Mouse (Mus musculus): ENCODE data around the gene Retnlb.
"Not testable (repeated sequence)": the region's sequence is repeated elsewhere in the genome, so short reads cannot be mapped to it uniquely, and the experiment has no call there.

The Retnlb gene

DNA sequence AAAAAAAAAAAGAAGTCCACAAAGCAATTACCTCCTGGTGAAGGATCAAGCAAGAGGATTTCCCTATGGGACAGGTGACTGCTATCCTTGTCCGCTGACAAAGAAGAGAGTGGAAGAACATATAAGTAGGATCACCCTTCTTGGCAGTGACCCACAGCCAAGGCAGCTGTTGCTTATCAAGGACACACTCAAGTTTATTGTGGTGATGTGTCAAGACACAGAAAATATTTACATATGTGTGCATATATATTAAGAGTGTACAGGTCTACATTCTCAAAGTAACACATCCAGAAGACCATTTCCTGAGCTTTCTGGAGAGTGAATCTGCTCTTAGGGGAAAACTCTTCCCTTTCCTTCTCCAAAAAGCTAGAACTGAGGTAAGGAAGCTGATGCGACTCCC is at the start of gene Retnlb:
Gene Retnlb (plus strand): TSS at position 162 of the 400 bp plus-strand sequence.
- no peak for ATAC-seq (ENCODE audit: low TSS enrichment)

DNA sequence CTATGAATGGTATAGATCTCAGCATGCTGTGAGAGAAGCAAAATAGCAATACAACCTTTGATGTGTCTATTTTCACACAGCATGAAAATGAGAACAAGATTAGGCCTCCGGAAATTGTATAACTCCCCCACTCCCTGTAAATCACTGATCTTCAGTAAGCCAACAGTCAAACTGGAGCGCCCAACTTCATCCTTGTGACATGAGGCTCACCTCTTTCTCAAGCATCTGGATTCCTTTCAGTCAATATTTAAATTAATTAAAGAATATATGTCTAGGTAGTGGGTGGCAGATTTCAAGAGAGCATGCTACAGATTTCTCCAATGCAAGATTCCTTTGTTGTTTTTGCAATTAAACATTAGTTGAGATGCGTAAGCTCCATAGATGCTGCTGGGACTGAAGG is 47.5 kb upstream of the Retnlb start:
- ATAC-seq (ENCODE audit: low TSS enrichment) = no peak

DNA sequence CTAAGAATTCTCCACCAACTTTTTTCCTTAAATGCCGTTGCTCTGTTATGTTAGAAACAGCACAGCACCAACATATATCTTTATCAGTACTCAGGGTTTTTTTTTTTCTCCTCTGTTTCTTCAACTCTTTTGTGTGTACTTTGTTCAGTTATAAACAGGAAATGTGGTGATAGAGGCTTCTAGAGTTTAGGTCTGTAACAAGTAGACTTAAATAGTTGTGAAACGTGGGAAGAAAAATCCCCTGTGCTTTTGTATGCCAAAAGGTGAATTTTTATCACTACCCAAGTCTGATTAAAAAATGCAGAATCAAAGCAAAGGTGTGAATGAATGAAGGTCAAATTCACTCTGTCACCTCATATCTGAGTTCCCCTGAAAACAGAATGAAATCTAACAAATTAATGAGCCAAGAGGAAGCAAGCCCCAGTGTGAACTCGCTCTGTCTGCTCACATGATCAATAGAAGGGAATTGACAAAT is 44.6 kb upstream of the Retnlb start, which contains the start of gene Trat1:
Gene Trat1 (minus strand): TSS at position 51 of the 475 bp plus-strand sequence.
- no peak for ATAC-seq (ENCODE audit: low TSS enrichment)

DNA sequence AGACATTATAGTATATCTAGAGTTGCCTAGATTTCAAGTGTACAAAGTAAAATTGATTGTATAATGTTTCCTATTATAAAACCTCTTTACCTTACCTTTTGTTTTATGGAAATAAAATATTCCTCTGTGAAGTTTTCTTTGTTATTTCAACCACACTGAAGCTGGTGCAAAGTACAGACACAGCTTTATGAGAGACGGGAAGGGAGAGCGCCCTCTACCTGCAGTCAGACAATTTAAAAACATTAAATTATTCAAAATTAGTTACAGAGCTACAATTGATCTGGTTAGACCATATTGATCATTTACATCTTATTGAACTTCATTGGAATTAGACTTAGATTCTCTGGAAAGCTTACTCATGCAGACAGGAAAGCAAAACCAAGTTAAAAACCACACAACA is 39.4 kb upstream of the Retnlb start:
- ATAC-seq (ENCODE audit: low TSS enrichment) = no peak

DNA sequence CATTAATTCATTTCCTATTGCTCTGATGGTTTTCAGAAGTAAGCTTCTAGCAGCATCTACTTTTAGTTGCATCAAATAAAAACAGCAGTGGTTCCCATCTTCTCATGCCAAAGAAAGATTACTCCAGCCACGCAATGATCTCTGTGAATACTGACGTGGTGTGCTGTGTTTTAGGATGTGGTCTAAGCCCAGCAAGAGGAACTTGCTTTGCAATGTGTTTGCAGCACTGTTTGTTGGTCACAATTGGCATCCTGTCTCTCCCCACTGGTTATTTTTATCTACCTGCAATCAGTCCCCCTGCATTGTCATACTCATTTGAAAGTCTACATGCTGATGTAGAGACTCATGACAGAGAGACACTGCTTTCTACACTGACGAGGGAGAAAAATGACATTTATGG is 30.4 kb upstream of the Retnlb start:
- no peak for ATAC-seq (ENCODE audit: low TSS enrichment)

DNA sequence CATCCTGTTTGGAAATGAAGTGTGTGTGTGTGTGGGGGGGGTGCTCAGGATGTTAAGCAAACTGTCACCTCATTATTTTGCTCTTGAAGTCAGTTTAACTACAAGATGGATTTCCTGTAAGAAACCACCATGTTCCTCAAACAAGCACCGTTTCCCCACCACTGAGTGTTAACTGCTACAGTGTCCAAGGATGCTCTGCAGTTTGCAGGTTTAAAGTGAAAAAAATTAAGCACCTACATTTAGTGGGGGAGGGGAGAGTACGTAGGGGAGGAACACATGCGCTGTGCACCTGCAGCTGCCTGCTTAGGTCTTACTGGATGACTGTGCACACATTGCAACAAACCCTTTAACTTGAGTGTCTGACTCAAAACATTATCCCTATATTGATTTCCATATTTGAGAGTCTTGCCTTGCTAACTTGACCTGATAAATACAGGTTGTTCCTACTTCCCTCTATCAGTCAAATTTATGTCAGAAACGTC is 27.9 kb upstream of the Retnlb start:
- no peak for ATAC-seq (ENCODE audit: low TSS enrichment)

DNA sequence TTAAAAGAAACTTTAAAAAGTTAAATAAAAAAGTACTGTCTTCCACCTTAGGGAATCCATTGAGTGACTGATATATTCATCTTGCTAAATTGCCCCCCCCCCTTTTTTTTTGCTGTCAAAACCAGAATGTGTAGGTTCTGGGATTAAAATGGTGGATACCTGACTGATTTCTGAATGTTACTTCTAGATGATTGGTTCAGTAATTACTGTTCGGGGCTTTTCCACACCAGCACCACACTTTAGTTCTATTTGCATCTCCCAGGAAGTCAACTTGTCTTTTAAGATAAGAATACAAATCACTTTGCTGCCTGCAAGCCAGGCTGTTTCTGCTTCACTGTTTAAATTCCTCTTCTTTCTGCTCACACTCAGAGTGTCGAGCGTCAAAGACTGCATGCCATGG is 18.4 kb upstream of the Retnlb start:
- peak; percentile 38; the same call in 1 of the 2 replicates for ATAC-seq (ENCODE audit: low TSS enrichment)

DNA sequence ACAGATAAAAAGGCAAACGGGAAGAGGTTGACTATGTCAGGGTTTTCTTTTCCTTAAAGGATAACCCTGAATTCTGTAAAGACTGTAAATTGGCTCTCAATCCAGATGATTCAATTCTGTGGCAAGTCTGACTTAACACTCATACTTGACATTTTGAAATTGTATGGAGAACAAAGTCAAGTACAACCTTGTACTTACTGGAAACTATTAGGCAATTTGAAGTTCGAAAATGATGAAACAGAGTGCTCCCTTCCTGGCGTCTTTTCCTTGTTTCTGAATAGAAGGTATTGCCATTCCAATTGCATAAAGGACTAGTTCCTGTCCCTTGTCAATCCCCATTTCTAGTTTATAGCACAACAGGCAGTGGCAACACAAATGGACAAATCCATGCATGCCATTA is 17.2 kb upstream of the Retnlb start:
- ATAC-seq (ENCODE audit: low TSS enrichment) = no peak

DNA sequence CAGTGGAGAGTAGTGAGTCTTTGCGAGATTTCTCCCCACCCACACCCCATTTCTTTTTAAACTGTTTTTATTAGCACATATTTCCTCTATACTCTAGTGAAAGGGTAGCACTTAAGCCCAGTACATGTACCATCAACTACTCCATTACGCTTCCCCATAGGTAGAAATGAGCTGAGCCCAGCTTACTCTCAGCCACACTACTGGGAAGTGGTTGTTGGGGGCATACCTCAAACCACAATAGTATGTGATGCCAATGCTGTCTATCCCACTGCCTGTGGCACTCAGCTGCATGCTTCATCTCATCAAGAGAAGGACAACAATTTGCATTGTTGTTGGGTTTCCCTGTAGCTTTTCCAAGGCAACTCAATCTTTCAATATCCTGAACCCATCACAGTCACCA is 15.8 kb upstream of the Retnlb start:
- no peak for ATAC-seq (ENCODE audit: low TSS enrichment)

DNA sequence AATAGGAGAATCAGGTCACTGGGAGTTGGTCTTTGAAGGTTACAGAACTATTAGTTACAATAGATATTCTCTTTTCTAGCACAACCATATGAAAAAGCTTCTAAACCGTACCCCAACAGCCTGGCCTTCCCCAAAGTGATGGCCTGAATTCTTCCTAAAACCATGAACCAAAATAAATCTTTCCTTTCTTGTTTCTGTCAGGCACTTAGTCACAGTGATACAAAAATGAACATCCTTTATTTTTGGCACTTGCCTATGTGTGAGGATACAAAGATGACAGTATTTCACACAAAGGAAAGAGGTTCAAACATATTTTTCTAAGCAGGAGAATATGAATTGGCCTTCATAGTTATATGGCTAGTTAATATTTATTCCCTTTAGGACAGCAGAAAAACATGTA is 11.2 kb upstream of the Retnlb start:
- peak; percentile 98 for ATAC-seq (ENCODE audit: low TSS enrichment)

DNA sequence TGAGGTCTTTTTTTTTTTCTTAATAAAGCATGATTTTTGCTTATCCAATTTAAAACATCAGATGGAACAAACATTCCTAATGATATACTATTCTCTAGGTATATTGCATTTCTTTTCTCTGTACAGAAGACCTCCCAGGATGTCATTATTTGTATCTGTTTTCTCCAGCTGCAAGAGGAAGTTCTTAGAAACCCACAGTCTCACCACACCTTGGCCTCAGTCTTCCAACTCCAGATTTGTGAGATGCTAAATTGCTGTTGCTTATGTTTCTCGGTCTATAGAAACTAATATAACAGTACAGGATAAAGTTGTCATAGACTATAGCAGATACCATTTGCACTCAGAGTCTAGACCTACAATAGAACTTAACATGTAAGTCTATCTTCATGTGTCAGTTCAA is 10.1 kb upstream of the Retnlb start:
- ATAC-seq (ENCODE audit: low TSS enrichment) = no peak

DNA sequence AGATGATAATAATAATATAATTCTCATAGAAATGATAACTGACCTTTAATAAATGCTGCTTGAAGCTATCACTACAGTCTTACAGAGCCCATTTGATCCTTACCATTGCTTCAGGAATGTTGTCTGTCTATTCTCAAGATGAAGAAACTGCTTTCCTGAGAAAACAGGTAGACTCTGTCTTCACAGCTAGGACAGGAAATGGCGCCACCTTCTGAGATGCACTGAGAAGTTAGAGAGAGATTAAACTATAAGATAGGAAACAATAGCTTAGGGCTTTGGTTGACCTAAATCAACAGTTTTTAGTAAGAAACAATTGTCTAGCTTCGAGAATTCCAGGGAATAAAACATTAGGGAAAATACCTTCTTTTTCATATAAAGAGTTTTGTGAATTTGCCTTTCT is 7.3 kb upstream of the Retnlb start:
- no peak for ATAC-seq (ENCODE audit: low TSS enrichment)

DNA sequence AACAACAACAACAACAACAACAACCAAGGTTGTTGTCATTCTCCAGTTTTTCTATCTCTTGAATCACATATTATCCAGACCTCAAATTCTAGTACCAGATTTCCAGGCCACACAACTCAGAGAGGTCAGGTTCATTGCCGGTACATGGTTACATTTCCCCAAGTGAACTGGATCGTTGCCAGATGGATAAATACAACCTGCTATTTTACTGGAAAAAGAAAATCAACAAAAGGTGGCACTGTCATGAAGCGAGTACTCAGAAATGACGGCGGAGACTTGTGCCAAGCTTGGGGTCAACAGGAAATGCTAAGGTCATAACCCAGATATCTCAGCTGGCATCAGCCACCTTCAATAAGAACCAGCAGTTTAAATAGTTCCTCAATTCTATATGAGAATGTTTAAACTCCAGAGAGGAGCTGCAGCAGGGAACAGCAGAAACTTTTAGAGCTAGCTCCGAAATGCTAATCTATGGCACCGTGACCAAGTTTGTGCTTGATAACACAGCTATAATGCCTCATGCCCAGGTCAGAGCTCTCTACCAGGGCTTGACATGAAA is 4.7 kb upstream of the Retnlb start:
- ATAC-seq (ENCODE audit: low TSS enrichment) = no peak

DNA sequence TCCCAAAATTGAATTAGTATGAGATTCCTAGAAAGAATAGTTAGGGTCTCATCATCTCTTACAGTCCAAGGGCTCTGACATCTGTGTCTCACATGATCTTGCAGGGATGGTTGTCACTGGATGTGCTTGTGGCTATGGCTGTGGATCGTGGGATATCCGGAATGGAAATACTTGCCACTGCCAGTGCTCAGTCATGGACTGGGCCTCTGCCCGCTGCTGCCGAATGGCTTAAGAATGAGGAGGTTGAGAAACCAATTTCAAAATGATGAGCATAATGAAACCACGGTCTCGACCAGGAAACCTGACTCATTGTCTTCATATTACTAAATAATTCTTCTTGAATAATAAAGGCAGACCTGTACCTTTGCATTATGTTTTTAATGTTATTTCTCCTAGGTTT is 1.9 kb downstream of the Retnlb start:
- ATAC-seq (ENCODE audit: low TSS enrichment) = no peak

DNA sequence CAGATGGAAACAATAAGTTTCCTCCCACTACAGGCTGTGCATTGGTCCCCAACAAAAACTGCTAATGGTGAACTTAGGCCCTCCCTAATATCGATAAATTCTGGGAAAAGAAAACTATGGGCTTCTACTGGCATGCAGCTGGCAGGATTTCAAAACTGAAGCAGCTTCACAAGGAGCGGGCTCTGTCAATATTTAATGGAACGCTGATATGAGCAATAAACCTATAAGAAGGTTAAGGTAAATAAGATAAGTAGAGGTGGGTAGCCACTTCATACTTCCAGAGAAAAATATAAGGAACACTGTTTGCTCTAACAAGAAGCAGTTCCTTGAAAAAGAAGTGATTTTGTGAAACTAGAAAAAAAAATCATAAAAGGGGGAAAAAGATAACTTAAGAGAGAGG is 9.8 kb downstream of the Retnlb start:
- ATAC-seq (ENCODE audit: low TSS enrichment) = no peak

DNA sequence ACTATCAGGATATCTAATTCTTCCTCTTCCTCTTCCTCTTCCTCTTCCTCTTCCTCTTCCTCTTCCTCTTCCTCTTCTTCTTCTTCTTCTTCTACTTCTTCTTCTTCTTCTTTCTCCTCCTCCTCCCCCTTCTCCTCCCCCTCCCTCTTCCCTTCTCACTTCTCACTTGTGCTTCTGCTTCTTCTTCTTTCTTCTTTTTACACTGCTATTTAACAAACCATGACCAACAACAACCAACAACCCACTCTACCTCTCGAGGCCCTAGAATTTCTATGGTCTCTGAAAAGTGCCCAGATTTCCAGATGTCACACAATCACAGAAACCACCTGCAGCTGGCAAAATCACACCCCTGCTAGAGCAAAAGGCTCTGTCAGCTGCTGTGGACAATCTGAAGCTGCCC is 11.0 kb downstream of the Retnlb start:
- ATAC-seq (ENCODE audit: low TSS enrichment) = no peak

DNA sequence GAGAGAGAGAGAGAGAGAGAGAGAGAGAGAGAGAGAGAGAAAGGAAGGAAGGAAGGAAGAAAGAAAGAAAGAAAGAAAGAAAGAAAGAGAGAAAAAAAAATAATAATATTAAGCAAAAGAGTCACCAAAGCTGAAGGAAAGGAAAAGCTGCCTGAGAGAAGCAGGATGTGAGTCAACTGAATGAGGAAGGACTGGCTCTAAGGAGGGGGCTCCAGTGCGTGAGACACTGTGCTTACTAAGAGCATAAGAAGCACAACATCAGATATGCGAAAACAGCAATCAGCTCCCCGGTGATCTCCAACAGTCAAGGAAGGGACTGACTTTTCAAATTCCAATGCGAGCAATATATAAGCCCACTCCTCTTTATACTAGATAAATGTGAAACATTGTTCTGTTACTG is 12.4 kb downstream of the Retnlb start:
- no peak for ATAC-seq (ENCODE audit: low TSS enrichment)

DNA sequence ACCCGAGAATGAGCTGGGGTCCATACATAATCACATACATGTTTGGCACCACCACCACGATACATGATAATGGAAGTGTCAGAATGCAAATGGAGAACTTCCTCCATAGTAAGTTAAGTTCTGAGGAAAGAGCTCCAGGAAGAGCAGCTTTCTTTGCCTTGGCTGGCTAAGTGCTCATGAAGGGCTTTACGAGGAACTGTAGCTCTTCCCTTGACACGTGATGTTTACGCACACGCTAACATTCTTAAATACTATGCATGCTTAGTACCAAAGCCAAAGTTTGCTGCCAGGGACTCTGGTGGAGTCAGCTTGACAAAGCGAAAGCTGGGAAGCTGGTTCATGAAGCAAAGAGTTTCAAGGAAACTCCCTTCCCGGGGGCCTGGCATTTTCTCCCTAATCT is 15.4 kb downstream of the Retnlb start:
- ATAC-seq (ENCODE audit: low TSS enrichment) = no peak

DNA sequence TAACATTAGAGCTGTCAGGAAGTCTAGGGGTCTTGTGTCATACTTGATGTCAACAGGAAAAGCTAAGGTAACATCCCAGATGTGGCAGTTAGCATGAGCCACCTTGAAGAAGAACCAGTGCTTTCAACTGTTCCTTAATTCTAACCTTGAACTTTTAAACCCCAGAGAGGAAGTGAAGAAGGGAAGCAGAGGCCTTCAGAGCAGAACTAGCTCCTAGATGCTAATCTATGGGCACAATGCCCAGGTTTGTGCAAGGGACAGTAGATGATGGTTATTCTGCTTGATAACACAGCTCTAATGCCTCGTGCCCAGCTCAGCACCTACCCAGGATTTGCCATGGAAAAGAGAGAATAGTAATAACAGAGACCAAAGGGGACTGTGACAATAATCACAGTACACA is 17.0 kb downstream of the Retnlb start:
- not testable (repeated sequence) for ATAC-seq (ENCODE audit: low TSS enrichment)

DNA sequence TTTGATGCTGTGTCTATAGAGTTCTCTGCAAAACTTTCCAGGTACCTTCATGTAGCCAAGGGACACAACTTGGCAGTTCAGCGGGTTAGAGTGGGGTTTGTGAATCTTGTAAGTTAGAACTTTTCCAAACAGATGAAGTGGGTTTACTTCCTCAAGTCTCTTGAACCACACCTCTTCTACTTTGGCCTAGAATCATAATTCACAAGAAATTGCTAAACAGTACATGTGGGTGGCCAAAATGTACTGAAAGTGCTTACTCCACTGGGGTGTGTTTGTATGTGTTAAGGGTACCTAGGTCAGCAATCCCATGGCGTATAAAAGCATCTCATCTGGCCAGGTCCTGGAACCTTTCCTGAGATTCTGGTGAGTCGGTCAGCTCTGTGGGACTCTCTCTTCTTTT is 25.6 kb downstream of the Retnlb start, which contains the start of gene Retnla:
Gene Retnla (plus strand): TSS at position 286 of the 400 bp plus-strand sequence.
- no peak for ATAC-seq (ENCODE audit: low TSS enrichment)

DNA sequence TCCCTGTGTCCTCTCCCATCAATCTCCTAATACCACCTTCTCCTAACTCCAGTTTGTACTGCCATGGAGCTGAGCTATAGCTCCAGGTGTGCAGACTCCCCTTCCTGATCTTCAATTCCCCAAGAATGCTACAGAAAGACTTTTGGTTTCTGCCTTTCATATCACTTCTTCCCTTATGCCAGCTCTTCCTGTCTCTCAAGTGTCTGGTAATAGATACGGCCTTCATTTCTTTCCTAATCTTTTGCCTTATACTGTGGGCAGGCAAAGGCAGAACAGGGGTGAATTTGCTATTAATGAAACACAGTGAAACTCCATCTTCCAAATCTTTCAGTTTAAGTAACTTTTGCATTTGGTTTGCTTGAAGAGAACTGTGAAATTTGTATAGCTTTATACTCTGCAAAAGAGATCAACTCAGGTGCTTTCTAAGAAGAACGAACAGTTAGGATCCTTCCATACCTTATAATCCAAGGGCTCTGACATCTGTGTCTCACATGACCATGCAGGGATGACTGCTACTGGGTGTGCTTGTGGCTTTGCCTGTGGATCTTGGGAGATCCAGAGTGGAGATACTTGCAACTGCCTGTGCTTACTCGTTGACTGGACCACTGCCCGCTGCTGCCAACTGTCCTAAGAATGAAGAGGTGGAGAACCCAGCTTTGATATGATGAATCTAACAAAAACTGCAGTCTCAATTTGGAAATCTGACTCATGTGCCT is 27.2 kb downstream of the Retnlb start:
- peak; percentile 57 for ATAC-seq (ENCODE audit: low TSS enrichment)

DNA sequence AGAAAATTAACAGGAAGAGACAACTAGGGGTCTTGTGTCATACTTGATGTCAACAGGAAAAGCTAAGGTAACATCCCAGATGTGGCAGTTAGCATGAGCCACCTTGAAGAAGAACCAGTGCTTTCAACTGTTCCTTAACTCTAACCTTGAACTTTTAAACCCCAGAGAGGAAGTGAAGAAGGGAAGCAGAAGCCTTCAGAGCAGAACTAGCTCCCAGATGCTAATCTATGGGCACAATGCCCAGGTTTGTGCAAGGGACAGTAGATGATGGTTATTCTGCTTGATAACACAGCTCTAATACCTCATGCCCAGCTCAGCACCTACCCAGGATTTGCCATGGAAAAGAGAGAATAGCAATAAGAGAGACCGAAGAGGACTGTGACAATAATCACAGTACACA is 48.3 kb downstream of the Retnlb start:
- not testable (repeated sequence) for ATAC-seq (ENCODE audit: low TSS enrichment)

DNA sequence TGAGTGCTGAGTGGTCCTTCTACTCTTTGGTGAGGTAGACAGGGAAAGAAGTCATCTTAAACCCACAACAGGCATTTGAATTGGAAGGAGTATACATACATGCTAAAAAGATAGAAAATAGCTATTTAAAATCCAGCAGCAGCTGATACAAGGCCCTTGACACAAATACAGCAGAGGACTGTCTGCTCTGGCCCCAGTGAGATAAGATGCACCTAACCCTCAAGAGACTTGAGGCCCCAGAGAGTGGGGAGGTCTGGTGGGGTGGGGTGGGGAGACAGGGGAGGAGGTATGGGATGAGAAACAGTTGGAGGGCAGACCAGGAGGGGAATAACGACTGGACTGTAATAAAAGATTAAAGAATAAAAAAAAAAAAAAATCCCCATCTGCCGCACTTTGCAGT is 51.0 kb downstream of the Retnlb start:
- ATAC-seq (ENCODE audit: low TSS enrichment) = no peak

Measured in frontal cortex, adult (tissue).